Mouse (Mus musculus) myocyte (in vitro differentiated cells): ENCODE results near the gene Glipr1l1.
"Not testable (repeated sequence)": the region's sequence is repeated elsewhere in the genome, so short reads cannot be mapped to it uniquely, and the experiment has no call there.

ENCODE experiments used
- CEBPB ChIP-seq: IDR thresholded peaks from 2 replicates; pipeline ENCODE4 v1.6.1; 2011; ENCODE audit warnings: mild to moderate bottlenecking, moderate library complexity; ENCODE audit not compliant: poor library complexity, insufficient read depth, severe bottlenecking
- E2F4 ChIP-seq: IDR thresholded peaks from one replicate; pipeline ENCODE4 v1.6.1; 2011; ENCODE audit warnings: mild to moderate bottlenecking, control low read depth, moderate library complexity; ENCODE audit not compliant: insufficient read depth
- MAX ChIP-seq: IDR thresholded peaks from one replicate; pipeline ENCODE4 v1.6.1; 2011; ENCODE audit warnings: low read depth, mild to moderate bottlenecking, control low read depth
- MYOG ChIP-seq, 3 experiments: IDR thresholded peaks; one replicate each; pipeline ENCODE4 v1.6.1; 2011; ENCODE audit warnings: control low read depth in 2 of 3, low read depth in 2 of 3, mild to moderate bottlenecking in 2 of 3; ENCODE audit not compliant: insufficient read length in 2 of 3, control insufficient read depth in 1 of 3, insufficient read depth in 1 of 3
- POLR2A ChIP-seq: IDR thresholded peaks from one replicate; pipeline ENCODE4 v1.6.1; 2011; ENCODE audit warnings: low read depth, mild to moderate bottlenecking, control low read depth, moderate library complexity; ENCODE audit not compliant: insufficient read length
- POLR2AphosphoS2 ChIP-seq: IDR thresholded peaks from one replicate; pipeline ENCODE4 v1.6.1; 2011; ENCODE audit warnings: low read depth, control low read depth; ENCODE audit not compliant: insufficient read length
- USF1 ChIP-seq: IDR thresholded peaks from one replicate; pipeline ENCODE4 v1.6.1; 2011; ENCODE audit warnings: low read depth, mild to moderate bottlenecking, control low read depth, moderate library complexity

DNA sequence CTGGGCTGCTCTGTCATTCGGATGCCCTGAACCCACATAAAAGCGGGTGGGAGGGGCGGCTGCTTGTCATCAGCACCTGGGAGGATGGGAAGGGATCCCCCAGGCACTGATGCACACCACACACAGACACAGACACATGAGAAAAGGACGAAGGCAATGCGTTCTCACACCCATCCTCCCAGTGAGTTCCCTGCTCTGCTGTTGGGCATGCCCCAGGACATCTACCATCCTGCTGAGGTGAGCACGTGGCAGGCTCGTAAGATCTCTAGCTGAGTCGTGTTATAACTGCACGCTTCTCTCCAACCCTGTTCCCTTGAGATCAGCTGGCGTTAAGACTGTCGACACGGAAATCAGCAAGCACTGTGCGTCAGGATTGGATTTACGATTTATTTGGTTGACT lies 15.7 kb upstream of the Glipr1l1 start:
- not testable (repeated sequence) for TF ChIP-seq USF1; CEBPB; POLR2A; POLR2AphosphoS2; MYOG (IDR thresholded peaks at IDR 0.05; ENCODE audit: control insufficient read depth in 1 of 3, insufficient read depth in 1 of 3, insufficient read length in 2 of 3, low read depth in 2 of 3); MAX; E2F4
